Mouse (Mus musculus) embryonic facial prominence, embryonic 14.5 days (tissue): Measurements from ENCODE around the gene Dlg4. TPM values are rescaled to one million over a fixed set of nuclear protein-coding genes. Genes with fewer than 3 reads are reported as not detected.

Experiments
- ATAC-seq: fragments of 200-750 bp; cut with Nextera tagmentation; 2 replicates; pipeline ENCODE4 v1.8.0; 2017; ENCODE audit warnings: low read depth, moderate number of reproducible peaks, moderate TSS enrichment
- DNase-seq: peaks from one replicate; pipeline ENCODE4 v3.0.0-alpha.2; 2015; ENCODE audit warnings: low spot score
- H3K27ac ChIP-seq: fragments of 300-500 bp; sonication (generic); replicated peaks from 2 replicates; pipeline ENCODE4 v1.5.1; 2014; ENCODE audit warnings: low read depth, mild to moderate bottlenecking, low read length, moderate library complexity
- H3K27me3 ChIP-seq: fragments of 300-500 bp; sonication (generic); replicated peaks from 2 replicates; pipeline ENCODE4 v1.6.1; 2014; ENCODE audit warnings: low read length; ENCODE audit not compliant: control insufficient read depth, insufficient read depth
- H3K36me3 ChIP-seq: fragments of 300-500 bp; sonication (generic); 2 replicates; pipeline ENCODE4 v1.6.1; 2014; ENCODE audit warnings: low read length, mixed read lengths; ENCODE audit not compliant: control insufficient read depth, insufficient read depth
- H3K4me1 ChIP-seq: fragments of 300-500 bp; sonication (generic); 2 replicates; pipeline ENCODE4 v1.6.1; 2014; ENCODE audit warnings: antibody characterized with exemption, low read length; ENCODE audit not compliant: control insufficient read depth, insufficient read depth
- H3K4me2 ChIP-seq: fragments of 300-500 bp; sonication (generic); 2 replicates; pipeline ENCODE4 v1.6.1; 2014; ENCODE audit warnings: low read depth, mild to moderate bottlenecking, low read length, moderate library complexity, mixed read lengths
- H3K4me3 ChIP-seq: fragments of 300-500 bp; sonication (generic); 2 replicates; pipeline ENCODE4 v1.5.1; 2014; ENCODE audit warnings: low read depth, mild to moderate bottlenecking, low read length
- H3K9ac ChIP-seq: fragments of 300-500 bp; sonication (generic); 2 replicates; pipeline ENCODE4 v1.6.1; 2014; ENCODE audit warnings: low read depth, mild to moderate bottlenecking, low read length, moderate library complexity, mixed read lengths
- H3K9me3 ChIP-seq: fragments of 300-500 bp; sonication (generic); 2 replicates; pipeline ENCODE4 v1.6.1; 2016; ENCODE audit warnings: low read length; ENCODE audit not compliant: control insufficient read depth
- WGBS: fragments of 180-500 bp; shearing (Covaris S2); extraction: QIAGEN DNeasy Blood & Tissue Kit; methylation state at CpG from one replicate; pipeline ENCODE4 v1.1.7; 2014; 5-methylcytosine and 5-hydroxymethylcytosine counted together
- polyA plus RNA-seq: library from polyadenylated mRNA; unstranded; fragments of >200 nt; fragmentation: Nextera tagmentation; extraction: Ambion mirVana; gene quantifications from 2 replicates; pipeline ENCODE4 v1.2.1, GENCODE M21; 2014

The Dlg4 gene
- polyA plus RNA-seq, 1 experiment from 2014 or later, result 8.4 TPM

- WGBS, result 82% methylated on average over 8 of the region's 8 CpGs
- Histone ChIP-seq H3K4me2 (peak overlapping the region; percentile 94; the same call in 1 of the 2 replicates), H3K27ac (peak overlapping the region; percentile 72), H3K4me3 (peak overlapping the region; percentile 74), H3K9ac (no peak overlapping the region), H3K4me1 (peaks cover 19% of the 10 kb centered on the region), H3K9me3 (no peaks in the 10 kb centered on the region), H3K36me3 (peaks cover 30% of the 10 kb centered on the region), H3K27me3 (no peaks in the 10 kb centered on the region)
- DNase-seq (no peak), ATAC-seq (no peak)
These were observed 17.1 kb upstream of the Dlg4 start for GRCm38 (mm10) chr11:69999666-70000065.

GRCm38 (mm10) chr11:70000396-70000898 is 16.3 kb upstream of the Dlg4 start, which contains the start of gene Dvl2:
Dvl2 (plus strand) TSS chr11:70000595.
- DNase-seq, result peak; percentile 99
- no peaks in the 10 kb centered on the region for H3K9me3 ChIP-seq
- ATAC-seq, result peak; percentile 50
- H3K4me1 ChIP-seq, result peaks cover 19% of the 10 kb centered on the region
- H3K4me3 ChIP-seq, result peak within 1 kb of the TSS; percentile 74
- peak within 1 kb of the TSS; percentile 95 for H3K27ac ChIP-seq
- peaks cover 36% of the 10 kb centered on the region for H3K36me3 ChIP-seq
- 1% methylated on average over 34 of the region's 48 CpGs for WGBS
- peak within 1 kb of the TSS; percentile 82 for H3K9ac ChIP-seq
- no peaks in the 10 kb centered on the region for H3K27me3 ChIP-seq
- H3K4me2 ChIP-seq, result peak within 1 kb of the TSS; percentile 94

GRCm38 (mm10) chr11:70001159-70001558 is 15.6 kb upstream of the Dlg4 start:
- Histone ChIP-seq H3K27me3 (no peaks in the 10 kb centered on the region), H3K36me3 (peaks cover 44% of the 10 kb centered on the region), H3K4me2 (peak overlapping the region; percentile 94), H3K9ac (peak overlapping the region; percentile 82), H3K27ac (peak overlapping the region; percentile 95), H3K4me3 (peak overlapping the region; percentile 74), H3K9me3 (no peaks in the 10 kb centered on the region), H3K4me1 (peaks cover 19% of the 10 kb centered on the region)
- DNase-seq (no peak), ATAC-seq (no peak)
- 10% methylated on average over 8 of the region's 8 CpGs for WGBS

- peaks cover 51% of the 10 kb centered on the region for H3K36me3 ChIP-seq
- no peak overlapping the region for H3K27ac ChIP-seq
- no peaks in the 10 kb centered on the region for H3K9me3 ChIP-seq
- peaks cover 19% of the 10 kb centered on the region for H3K4me1 ChIP-seq
- H3K27me3 ChIP-seq, result no peaks in the 10 kb centered on the region
- DNase-seq (peak; percentile 39), ATAC-seq (no peak)
- peak overlapping the region; percentile 82; the same call in 1 of the 2 replicates for H3K9ac ChIP-seq
- peak overlapping the region; percentile 94 for H3K4me2 ChIP-seq
- H3K4me3 ChIP-seq, result peak overlapping the region; percentile 74
These were observed 14.9 kb upstream of the Dlg4 start for GRCm38 (mm10) chr11:70001865-70002264.

GRCm38 (mm10) chr11:70002471-70002870 is 14.3 kb upstream of the Dlg4 start:
- Histone ChIP-seq H3K27ac (no peak overlapping the region), H3K36me3 (peaks cover 57% of the 10 kb centered on the region), H3K4me1 (peaks cover 19% of the 10 kb centered on the region), H3K9ac (peak overlapping the region; percentile 28; the same call in 1 of the 2 replicates), H3K4me3 (peak overlapping the region; percentile 74), H3K4me2 (peak overlapping the region; percentile 94), H3K27me3 (no peaks in the 10 kb centered on the region), H3K9me3 (no peaks in the 10 kb centered on the region)
- DNase-seq (no peak), ATAC-seq (no peak)
- WGBS, result 80% methylated on average over 2 of the region's 2 CpGs

GRCm38 (mm10) chr11:70005521-70005920 is 11.2 kb upstream of the Dlg4 start:
- Histone ChIP-seq H3K9me3 (no peaks in the 10 kb centered on the region), H3K4me2 (no peak overlapping the region), H3K4me1 (peaks cover 13% of the 10 kb centered on the region), H3K36me3 (peaks cover 62% of the 10 kb centered on the region), H3K27me3 (no peaks in the 10 kb centered on the region), H3K27ac (no peak overlapping the region), H3K4me3 (no peak overlapping the region), H3K9ac (no peak overlapping the region)
- DNase-seq, result no peak
- ATAC-seq, result no peak
- 45% methylated on average over 5 of the region's 5 CpGs for WGBS

- ATAC-seq, result no peak
- Histone ChIP-seq H3K4me1 (0 out of 2 replicates have a peak, but pooled peaks cover 7% of the 10 kb centered on the region), H3K27ac (no peak overlapping the region), H3K9ac (no peak overlapping the region), H3K27me3 (no peaks in the 10 kb centered on the region), H3K4me2 (no peak overlapping the region), H3K9me3 (no peaks in the 10 kb centered on the region), H3K36me3 (peaks cover 94% of the 10 kb centered on the region), H3K4me3 (no peak overlapping the region)
- 80% methylated on average over 6 of the region's 6 CpGs for WGBS
- DNase-seq, result no peak
These were observed 6.7 kb upstream of the Dlg4 start for GRCm38 (mm10) chr11:70010033-70010432.

GRCm38 (mm10) chr11:70010548-70010947 is 6.2 kb upstream of the Dlg4 start:
- no peak overlapping the region for H3K27ac ChIP-seq
- no peak overlapping the region for H3K4me3 ChIP-seq
- H3K4me2 ChIP-seq, result no peak overlapping the region
- ATAC-seq (no peak), DNase-seq (no peak)
- H3K4me1 ChIP-seq, result peaks cover 10% of the 10 kb centered on the region
- no peak overlapping the region for H3K9ac ChIP-seq
- peaks cover 89% of the 10 kb centered on the region for H3K36me3 ChIP-seq
- WGBS, result 87% methylated on average over 11 of the region's 12 CpGs
- no peaks in the 10 kb centered on the region for H3K27me3 ChIP-seq
- no peaks in the 10 kb centered on the region for H3K9me3 ChIP-seq

- no peak for ATAC-seq
- Histone ChIP-seq H3K36me3 (peaks cover 85% of the 10 kb centered on the region), H3K4me1 (peaks cover 12% of the 10 kb centered on the region), H3K9me3 (no peaks in the 10 kb centered on the region), H3K4me3 (no peak overlapping the region), H3K27ac (no peak overlapping the region), H3K4me2 (no peak overlapping the region), H3K27me3 (no peaks in the 10 kb centered on the region), H3K9ac (no peak overlapping the region)
- WGBS, result 80% methylated on average over 9 of the region's 10 CpGs
- DNase-seq, result no peak
These were observed 5.8 kb upstream of the Dlg4 start for GRCm38 (mm10) chr11:70010961-70011360.
